Mouse (Mus musculus): ENCODE results near the gene Chpf. TPM values are rescaled to one million over a fixed set of nuclear protein-coding genes. Genes with fewer than 3 reads are reported as not detected.

Gene Chpf
- total and polyA plus RNA-seq, 2 experiments from 2014 or later, result 19.3 to 47.7 TPM

DNA sequence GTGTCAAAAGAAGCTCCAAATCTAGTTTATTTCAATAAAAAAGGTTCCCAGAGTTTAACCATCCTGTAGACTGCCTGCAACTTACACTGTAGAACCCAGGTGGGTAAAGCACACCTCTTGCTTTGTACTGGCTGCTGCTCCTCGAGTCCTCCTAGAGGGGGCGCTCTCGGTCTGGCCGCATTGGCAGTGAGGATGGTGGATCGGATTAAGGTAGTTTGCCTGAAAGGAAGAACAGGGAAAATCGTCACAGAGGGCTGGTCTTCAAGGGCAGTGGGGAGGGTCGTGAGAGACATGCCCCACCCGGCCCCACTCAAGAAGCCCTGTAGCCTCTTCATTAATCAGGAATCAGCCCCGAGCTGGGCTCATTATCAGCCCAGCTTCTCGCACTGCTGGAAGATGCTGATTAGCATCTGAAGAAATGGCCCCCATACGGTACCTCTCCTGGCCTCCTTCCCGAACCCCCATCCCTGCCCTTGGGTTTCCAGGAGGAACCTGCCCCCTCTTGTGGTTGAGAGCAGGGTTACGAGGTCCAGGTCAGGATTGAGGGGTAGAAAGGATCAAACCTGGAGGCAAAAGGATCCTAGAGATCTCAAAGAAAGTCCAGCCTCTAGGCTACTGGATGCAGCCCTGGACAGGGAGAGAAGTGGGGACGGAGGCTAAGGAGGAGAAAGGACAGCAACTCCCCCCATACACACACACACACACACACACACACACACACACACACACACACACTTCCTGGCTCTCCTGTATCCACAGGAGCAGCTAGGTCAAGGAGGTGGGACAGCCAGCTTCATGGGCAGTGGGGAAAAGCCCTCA is 22.2 kb downstream of the Chpf start:
- TF ChIP-seq CTCF (IDR thresholded peaks at IDR 0.05; ENCODE audit: low read depth) (peak; percentile 33), EP300 (IDR thresholded peaks at IDR 0.05; ENCODE audit: low read depth) (no peak)
- Histone ChIP-seq H3K4me1 (ENCODE audit: control insufficient read depth, insufficient read depth) (peaks cover 6% of the 10 kb centered on the region), H3K36me3 (replicated peaks; ENCODE audit: control insufficient read depth, insufficient read depth, low read length) (no peaks in the 10 kb centered on the region), H3K27me3 (ENCODE audit: control insufficient read depth, insufficient read depth, low read length) (peaks cover 49% of the 10 kb centered on the region), H3K9me3 (replicated peaks; ENCODE audit: control insufficient read depth, low read length) (no peaks in the 10 kb centered on the region), H3K27ac (ENCODE audit: low read depth) (no peak overlapping the region), H3K4me2 (ENCODE audit: low read depth, low read length) (no peak overlapping the region), H3K9ac (replicated peaks; ENCODE audit: low read depth, low read length) (no peak overlapping the region), H3K4me3 (ENCODE audit: low read depth, low read length) (no peak overlapping the region)
- DNase-seq (ENCODE audit: low spot score), result no peak
- WGBS, result 18% methylated on average over 14 of the region's 14 CpGs
- no peak for ATAC-seq (ENCODE audit: insufficient read depth, low read depth)

DNA sequence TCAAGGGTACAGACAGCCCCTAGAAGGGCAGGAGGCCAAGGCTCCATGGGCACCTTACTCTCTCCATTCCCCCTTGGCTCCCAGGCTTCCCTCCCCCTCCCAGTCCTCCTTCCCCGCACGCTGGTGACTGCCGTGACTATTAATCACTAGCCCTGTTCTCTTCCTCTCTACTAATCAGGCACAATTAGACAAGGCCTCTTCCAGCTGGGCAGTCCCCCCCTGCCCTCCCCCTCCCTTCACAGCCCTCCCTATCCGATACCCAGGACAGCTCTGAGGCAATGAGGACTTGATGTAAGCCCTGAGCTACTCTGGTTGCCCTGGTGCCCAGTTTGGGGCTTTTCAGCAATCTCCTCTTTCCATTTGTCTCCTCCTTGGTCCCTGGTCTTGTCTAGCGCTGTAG is 23.2 kb downstream of the Chpf start:
- H3K27me3 ChIP-seq (ENCODE audit: control insufficient read depth, insufficient read depth, low read length), result peaks cover 59% of the 10 kb centered on the region

DNA sequence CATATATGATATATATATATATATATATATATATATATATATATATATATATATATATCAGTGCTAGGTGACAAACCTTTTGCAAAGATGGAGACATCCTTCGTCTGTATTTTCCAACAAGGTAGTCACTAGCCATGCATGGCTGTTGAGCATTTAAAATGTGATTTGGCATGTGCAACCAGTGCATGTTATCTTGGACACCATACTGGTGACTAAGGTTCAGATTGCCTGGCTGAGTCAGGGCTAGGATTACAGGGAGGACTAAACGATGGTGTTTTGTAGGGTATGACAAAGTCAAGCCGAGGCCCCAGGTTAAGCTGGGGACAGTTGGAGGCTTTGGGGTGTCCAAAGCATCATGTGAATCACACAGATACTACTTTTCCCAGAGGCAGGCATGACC is 23.7 kb downstream of the Chpf start:
- ATAC-seq (ENCODE audit: insufficient read depth, low read depth), result no peak
- Histone ChIP-seq H3K36me3 (replicated peaks; ENCODE audit: control insufficient read depth, insufficient read depth, low read length) (no peaks in the 10 kb centered on the region), H3K4me2 (ENCODE audit: low read depth, low read length) (no peak overlapping the region), H3K4me1 (ENCODE audit: control insufficient read depth, insufficient read depth) (peaks cover 6% of the 10 kb centered on the region), H3K27me3 (ENCODE audit: control insufficient read depth, insufficient read depth, low read length) (peaks cover 64% of the 10 kb centered on the region), H3K27ac (ENCODE audit: low read depth) (no peak overlapping the region), H3K9ac (replicated peaks; ENCODE audit: low read depth, low read length) (no peak overlapping the region), H3K9me3 (replicated peaks; ENCODE audit: control insufficient read depth, low read length) (no peaks in the 10 kb centered on the region), H3K4me3 (ENCODE audit: low read depth, low read length) (no peak overlapping the region)
- no peak for DNase-seq (ENCODE audit: low spot score)
- 68% methylated on average over 3 of the region's 3 CpGs for WGBS
- TF ChIP-seq EP300 (IDR thresholded peaks at IDR 0.05; ENCODE audit: low read depth) (no peak), CTCF (IDR thresholded peaks at IDR 0.05; ENCODE audit: low read depth) (no peak)

More for the DNA sequence above, 23.2 kb downstream of the Chpf start:
- Histone ChIP-seq H3K4me2 (ENCODE audit: low read depth, low read length) (no peak overlapping the region), H3K9me3 (replicated peaks; ENCODE audit: control insufficient read depth, low read length) (no peaks in the 10 kb centered on the region), H3K9ac (replicated peaks; ENCODE audit: low read depth, low read length) (no peak overlapping the region), H3K4me3 (ENCODE audit: low read depth, low read length) (no peak overlapping the region), H3K36me3 (replicated peaks; ENCODE audit: control insufficient read depth, insufficient read depth, low read length) (no peaks in the 10 kb centered on the region), H3K4me1 (ENCODE audit: control insufficient read depth, insufficient read depth) (peaks cover 6% of the 10 kb centered on the region), H3K27ac (ENCODE audit: low read depth) (no peak overlapping the region)
- 45% methylated on average over 5 of the region's 5 CpGs for WGBS
- no peak for ATAC-seq (ENCODE audit: insufficient read depth, low read depth)
- no peak for DNase-seq (ENCODE audit: low spot score)
- no peak for TF ChIP-seq CTCF (IDR thresholded peaks at IDR 0.05; ENCODE audit: low read depth)
- TF ChIP-seq EP300 (IDR thresholded peaks at IDR 0.05; ENCODE audit: low read depth), result no peak

DNA sequence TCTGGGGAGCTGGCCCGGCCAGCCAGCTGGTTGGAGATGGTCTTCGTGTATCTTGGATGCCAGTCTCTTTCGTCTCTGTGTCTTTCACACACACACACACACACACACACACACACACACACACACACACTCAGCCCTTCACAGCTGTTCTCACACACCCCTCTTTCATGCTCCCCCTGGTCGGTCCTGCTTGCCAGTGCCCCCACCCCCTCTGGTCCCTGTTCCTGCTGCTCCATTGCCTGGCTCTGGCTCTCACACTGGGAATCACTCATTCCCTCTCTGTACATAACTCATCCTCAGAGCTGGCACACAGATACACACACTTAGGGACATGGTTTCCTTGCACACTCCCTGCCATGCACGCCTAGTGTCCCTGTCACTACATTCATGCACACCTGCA is 27.2 kb downstream of the Chpf start:
- H3K4me2 ChIP-seq (ENCODE audit: low read depth, low read length), result no peak overlapping the region
- H3K27me3 ChIP-seq (ENCODE audit: control insufficient read depth, insufficient read depth, low read length), result peaks cover 81% of the 10 kb centered on the region
- no peaks in the 10 kb centered on the region for H3K9me3 ChIP-seq (replicated peaks; ENCODE audit: control insufficient read depth, low read length)
- H3K36me3 ChIP-seq (replicated peaks; ENCODE audit: control insufficient read depth, insufficient read depth, low read length), result no peaks in the 10 kb centered on the region
- H3K9ac ChIP-seq (replicated peaks; ENCODE audit: low read depth, low read length), result no peak overlapping the region
- no peak overlapping the region for H3K4me3 ChIP-seq (ENCODE audit: low read depth, low read length)
- peaks cover 12% of the 10 kb centered on the region; the same call in 1 of the 2 replicates for H3K4me1 ChIP-seq (ENCODE audit: control insufficient read depth, insufficient read depth)
- ATAC-seq (ENCODE audit: insufficient read depth, low read depth) (no peak), DNase-seq (ENCODE audit: low spot score) (no peak)
- TF ChIP-seq CTCF (IDR thresholded peaks at IDR 0.05; ENCODE audit: low read depth) (no peak), EP300 (IDR thresholded peaks at IDR 0.05; ENCODE audit: low read depth) (no peak)
- WGBS, result 80% methylated on average over 5 of the region's 5 CpGs
- no peak overlapping the region for H3K27ac ChIP-seq (ENCODE audit: low read depth)

DNA sequence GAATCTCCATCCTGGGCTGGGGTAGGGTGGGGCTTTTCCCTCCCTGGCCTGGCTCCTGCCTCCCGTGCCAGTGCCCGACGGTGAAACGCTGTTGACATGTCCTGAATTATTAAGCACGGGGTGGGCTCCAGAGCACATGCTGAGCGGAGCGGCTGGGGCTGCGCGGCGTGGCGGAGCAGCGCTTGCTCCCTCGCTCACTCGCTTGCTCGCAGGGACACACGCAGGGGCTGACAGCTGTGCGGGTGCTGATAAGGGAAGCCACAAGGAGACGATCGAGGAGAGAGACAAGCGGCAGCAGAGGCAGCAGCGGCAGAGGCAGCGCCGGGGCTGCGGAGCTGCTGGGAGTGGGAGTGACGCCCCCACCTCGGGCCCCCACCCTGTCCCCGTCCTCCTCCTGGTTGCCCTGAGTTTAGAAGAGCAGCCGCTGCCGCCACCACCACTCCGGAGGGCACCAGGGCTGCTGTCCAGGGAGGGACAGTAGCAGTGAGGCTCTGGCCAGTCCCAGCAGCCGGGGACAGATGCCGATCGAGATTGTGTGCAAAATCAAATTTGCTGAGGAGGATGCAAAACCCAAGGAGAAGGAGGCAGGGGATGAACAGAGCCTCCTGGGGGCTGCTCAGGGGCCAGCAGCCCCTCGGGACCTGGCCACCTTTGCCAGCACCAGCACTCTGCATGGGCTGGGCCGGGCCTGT is 28.6 kb downstream of the Chpf start, which contains the start of gene Asic4:
Gene Asic4 (plus strand): TSS at position 123 of the 692 bp plus-strand sequence.
- Histone ChIP-seq H3K36me3 (replicated peaks; ENCODE audit: control insufficient read depth, insufficient read depth, low read length) (no peaks in the 10 kb centered on the region), H3K4me1 (ENCODE audit: control insufficient read depth, insufficient read depth) (peaks cover 20% of the 10 kb centered on the region), H3K4me2 (ENCODE audit: low read depth, low read length) (peak within 1 kb of the TSS; percentile 39), H3K9me3 (replicated peaks; ENCODE audit: control insufficient read depth, low read length) (no peaks in the 10 kb centered on the region), H3K4me3 (ENCODE audit: low read depth, low read length) (peak within 1 kb of the TSS; percentile 29), H3K9ac (replicated peaks; ENCODE audit: low read depth, low read length) (peak within 1 kb of the TSS; percentile 20; the same call in 1 of the 2 replicates), H3K27me3 (ENCODE audit: control insufficient read depth, insufficient read depth, low read length) (peaks cover 77% of the 10 kb centered on the region), H3K27ac (ENCODE audit: low read depth) (no peak within 1 kb of the TSS)
- DNase-seq (ENCODE audit: low spot score) (no peak), ATAC-seq (ENCODE audit: insufficient read depth, low read depth) (no peak)
- TF ChIP-seq CTCF (IDR thresholded peaks at IDR 0.05; ENCODE audit: low read depth) (no peak), EP300 (IDR thresholded peaks at IDR 0.05; ENCODE audit: low read depth) (no peak)
- WGBS, result 1% methylated on average over 28 of the region's 35 CpGs
